Mouse (Mus musculus) heart, embryonic 12.5 days (tissue): ENCODE results near the gene Pdlim1. TPM values are rescaled to one million over a fixed set of nuclear protein-coding genes. Genes with fewer than 3 reads are reported as not detected.
A peak's percentile ranks its signal among the peaks of the same experiment; 100 is the strongest.
"Not testable (repeated sequence)": the region's sequence is repeated elsewhere in the genome, so short reads cannot be mapped to it uniquely, and the experiment has no call there.

Source experiments
- ATAC-seq: fragments of 200-750 bp; cut with Nextera tagmentation; 2 replicates; pipeline ENCODE4 v1.8.0; 2017; ENCODE audit warnings: moderate TSS enrichment, moderate library complexity; ENCODE audit not compliant: insufficient number of reproducible peaks, low FRiP score
- H3K27ac ChIP-seq: fragments of 300-500 bp; sonication (generic); 2 replicates; pipeline ENCODE4 v1.5.1; 2016; ENCODE audit warnings: mild to moderate bottlenecking, moderate library complexity; ENCODE audit not compliant: poor library complexity, severe bottlenecking
- H3K27me3 ChIP-seq: fragments of 300-500 bp; sonication (generic); replicated peaks from 2 replicates; pipeline ENCODE4 v1.6.1; 2016; ENCODE audit warnings: mild to moderate bottlenecking, moderate library complexity
- H3K36me3 ChIP-seq: fragments of 300-500 bp; sonication (generic); 2 replicates; pipeline ENCODE4 v1.6.1; 2016; ENCODE audit warnings: mild to moderate bottlenecking, moderate library complexity
- H3K4me1 ChIP-seq: fragments of 300-500 bp; sonication (generic); replicated peaks from 2 replicates; pipeline ENCODE4 v1.6.1; 2016; ENCODE audit warnings: mild to moderate bottlenecking
- H3K4me2 ChIP-seq: fragments of 300-500 bp; sonication (generic); 2 replicates; pipeline ENCODE4 v1.6.1; 2016; ENCODE audit warnings: mild to moderate bottlenecking, moderate library complexity
- H3K4me3 ChIP-seq: fragments of 300-500 bp; sonication (generic); 2 replicates; pipeline ENCODE4 v1.5.1; 2016; ENCODE audit warnings: mild to moderate bottlenecking
- H3K9ac ChIP-seq: fragments of 300-500 bp; sonication (generic); 2 replicates; pipeline ENCODE4 v1.6.1; 2016; ENCODE audit warnings: mild to moderate bottlenecking, moderate library complexity
- H3K9me3 ChIP-seq: fragments of 300-500 bp; sonication (generic); replicated peaks from 2 replicates; pipeline ENCODE4 v1.6.1; 2016; ENCODE audit warnings: mild to moderate bottlenecking, moderate library complexity
- WGBS: fragments of 180-500 bp; shearing (Covaris S2); methylation state at CpG from one replicate; pipeline ENCODE4 v1.1.7; 2016; 5-methylcytosine and 5-hydroxymethylcytosine counted together
- polyA plus RNA-seq: library from polyadenylated mRNA; unstranded; fragments of >200 nt; fragmentation: Nextera tagmentation; extraction: Ambion mirVana; gene quantifications from 2 replicates; pipeline ENCODE4 v1.2.1, GENCODE M21; 2016

Gene Pdlim1
- polyA plus RNA-seq, 1 experiment from 2014 or later, result 311 TPM

DNA sequence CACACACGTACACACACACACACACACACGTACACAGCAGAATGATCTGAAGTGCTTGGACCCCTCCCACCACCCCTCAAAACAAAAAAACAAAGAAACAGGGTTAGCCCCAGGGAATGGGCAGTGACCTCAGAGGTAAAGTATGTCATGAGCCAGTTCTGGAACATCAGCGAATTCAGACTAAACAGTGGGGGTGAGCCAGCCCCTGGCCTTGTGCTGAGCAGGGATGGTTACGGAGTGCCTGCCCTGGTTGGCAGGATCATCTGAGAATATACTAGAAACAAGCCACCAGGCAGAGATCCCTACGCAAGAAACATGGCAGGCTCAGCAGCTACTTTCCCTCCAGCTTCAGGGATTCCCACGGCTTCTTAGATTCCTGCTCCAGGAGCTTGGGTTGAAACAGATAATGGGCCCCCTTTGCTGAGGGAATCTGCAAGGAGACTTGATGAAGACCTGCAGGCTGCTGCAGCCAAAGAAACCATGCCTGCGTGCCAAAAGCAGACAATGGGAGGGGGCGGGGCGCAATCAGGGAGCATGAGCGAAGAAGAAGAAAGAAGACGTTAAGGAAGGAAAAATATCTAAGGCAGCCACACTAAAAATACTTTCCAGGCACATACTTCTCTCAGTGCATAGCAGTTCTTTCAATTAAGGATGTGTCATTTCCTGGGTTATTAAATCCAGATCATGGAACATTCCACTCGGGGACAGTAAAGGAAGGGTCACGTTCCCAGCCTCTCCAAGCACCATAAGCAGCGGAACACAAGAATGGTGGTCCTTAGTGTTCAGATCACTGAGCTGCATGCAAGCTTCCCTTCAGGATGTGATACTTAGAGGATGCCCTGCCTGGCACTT, 30.6 kb downstream of the Pdlim1 start:
- Histone ChIP-seq H3K27ac (peak overlapping the region; percentile 94), H3K27me3 (no peaks in the 10 kb centered on the region), H3K9me3 (no peaks in the 10 kb centered on the region), H3K4me1 (peaks cover 43% of the 10 kb centered on the region), H3K9ac (peak overlapping the region; percentile 58; the same call in 1 of the 2 replicates), H3K36me3 (peaks cover 16% of the 10 kb centered on the region), H3K4me2 (no peak overlapping the region), H3K4me3 (no peak overlapping the region)
- WGBS, result 31% methylated on average over 14 of the region's 14 CpGs
- ATAC-seq, result peak; percentile 71

- no peaks in the 10 kb centered on the region for H3K9me3 ChIP-seq
- H3K4me1 ChIP-seq, result peaks cover 43% of the 10 kb centered on the region
- H3K4me3 ChIP-seq, result no peak overlapping the region
- peak overlapping the region; percentile 94 for H3K27ac ChIP-seq
- 0 out of 2 replicates have a peak overlapping the region, but pooled peaks have one; percentile 58 for H3K9ac ChIP-seq
- H3K27me3 ChIP-seq, result no peaks in the 10 kb centered on the region
- H3K4me2 ChIP-seq, result no peak overlapping the region
- WGBS, result 49% methylated on average over 6 of the region's 6 CpGs
- H3K36me3 ChIP-seq, result peaks cover 21% of the 10 kb centered on the region
- no peak for ATAC-seq
Measured at GRCm38 (mm10) chr19:40240360-40240759, 31.3 kb downstream of the Pdlim1 start.

GRCm38 (mm10) chr19:40238175-40238850, 33.3 kb downstream of the Pdlim1 start:
- Histone ChIP-seq H3K9me3 (no peaks in the 10 kb centered on the region), H3K27me3 (no peaks in the 10 kb centered on the region), H3K27ac (no peak overlapping the region), H3K4me3 (no peak overlapping the region), H3K9ac (no peak overlapping the region), H3K4me1 (peaks cover 36% of the 10 kb centered on the region), H3K4me2 (no peak overlapping the region), H3K36me3 (peaks cover 23% of the 10 kb centered on the region)
- WGBS, result 71% methylated on average over 6 of the region's 6 CpGs
- no peak for ATAC-seq

- Histone ChIP-seq H3K9me3 (no peaks in the 10 kb centered on the region), H3K27ac (no peak overlapping the region), H3K4me2 (no peak overlapping the region), H3K36me3 (peaks cover 49% of the 10 kb centered on the region), H3K27me3 (no peaks in the 10 kb centered on the region), H3K4me1 (no peaks in the 10 kb centered on the region), H3K4me3 (no peak overlapping the region), H3K9ac (no peak overlapping the region)
- WGBS, result 84% methylated on average over 2 of the region's 2 CpGs
- no peak for ATAC-seq
Measured at GRCm38 (mm10) chr19:40232560-40232959, 39.1 kb downstream of the Pdlim1 start.

GRCm38 (mm10) chr19:40231825-40232541, 39.7 kb downstream of the Pdlim1 start:
- Histone ChIP-seq H3K4me1 (no peaks in the 10 kb centered on the region), H3K9ac (no peak overlapping the region), H3K27me3 (no peaks in the 10 kb centered on the region), H3K9me3 (no peaks in the 10 kb centered on the region), H3K4me3 (no peak overlapping the region), H3K27ac (no peak overlapping the region), H3K36me3 (peaks cover 53% of the 10 kb centered on the region), H3K4me2 (no peak overlapping the region)
- 72% methylated on average over 7 of the region's 7 CpGs for whole genome bisulfite sequencing
- ATAC-seq, result no peak

GRCm38 (mm10) chr19:40231074-40231738, 40.4 kb downstream of the Pdlim1 start:
- WGBS, result 88% methylated on average over 13 of the region's 13 CpGs
- Histone ChIP-seq H3K36me3 (peaks cover 58% of the 10 kb centered on the region), H3K4me3 (no peak overlapping the region), H3K27me3 (no peaks in the 10 kb centered on the region), H3K27ac (no peak overlapping the region), H3K9me3 (no peaks in the 10 kb centered on the region), H3K4me2 (no peak overlapping the region), H3K4me1 (no peaks in the 10 kb centered on the region), H3K9ac (no peak overlapping the region)
- ATAC-seq, result no peak

- no peak for ATAC-seq
- H3K4me1 ChIP-seq, result no peaks in the 10 kb centered on the region
- no peaks in the 10 kb centered on the region for H3K27me3 ChIP-seq
- H3K4me2 ChIP-seq, result no peak overlapping the region
- no peak overlapping the region for H3K9ac ChIP-seq
- H3K4me3 ChIP-seq, result no peak overlapping the region
- H3K9me3 ChIP-seq, result no peaks in the 10 kb centered on the region
- peaks cover 77% of the 10 kb centered on the region for H3K36me3 ChIP-seq
- H3K27ac ChIP-seq, result no peak overlapping the region
- 83% methylated on average over 12 of the region's 12 CpGs for WGBS
Measured at GRCm38 (mm10) chr19:40226516-40227151, 45.0 kb downstream of the Pdlim1 start.

- Histone ChIP-seq H3K27me3 (no peaks in the 10 kb centered on the region), H3K36me3 (peaks cover 78% of the 10 kb centered on the region), H3K4me3 (no peak overlapping the region), H3K4me1 (no peaks in the 10 kb centered on the region), H3K27ac (no peak overlapping the region), H3K9me3 (no peaks in the 10 kb centered on the region), H3K9ac (no peak overlapping the region), H3K4me2 (no peak overlapping the region)
- ATAC-seq, result no peak
- 61% methylated on average over 5 of the region's 5 CpGs for WGBS
Measured at GRCm38 (mm10) chr19:40225761-40226110, 45.9 kb downstream of the Pdlim1 start.

DNA sequence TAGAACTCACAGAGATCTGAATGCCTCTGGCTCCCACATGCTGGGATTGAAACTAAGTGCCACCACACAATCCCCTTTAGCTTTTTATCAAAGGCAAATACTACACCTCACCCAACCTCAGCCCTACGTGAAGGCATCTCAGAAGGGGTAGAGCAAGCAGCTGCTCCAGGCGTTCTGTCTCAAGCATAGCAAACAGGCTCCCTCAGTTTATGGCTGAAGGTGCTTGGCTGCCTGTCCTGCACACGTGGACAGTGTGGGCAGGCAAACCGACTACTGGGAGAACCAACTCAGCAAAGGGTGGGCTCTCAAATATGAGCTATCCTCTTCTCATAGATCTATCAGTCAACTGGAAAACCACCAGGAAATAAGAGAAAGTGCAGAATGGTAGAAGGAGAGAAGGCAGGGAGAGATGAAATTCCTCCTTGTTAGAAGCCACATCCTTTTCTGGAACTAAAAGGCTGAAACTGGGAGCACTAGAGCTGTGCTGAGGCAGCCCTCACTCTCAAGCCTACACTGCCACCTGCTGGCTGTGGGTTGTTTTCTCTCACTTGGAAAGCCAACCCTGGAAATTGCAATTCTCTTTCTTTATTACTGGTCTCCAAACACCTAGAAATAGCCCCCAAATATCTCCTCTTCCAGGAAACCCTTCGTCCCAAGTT, 46.4 kb downstream of the Pdlim1 start:
- peaks cover 75% of the 10 kb centered on the region for H3K36me3 ChIP-seq
- H3K9me3 ChIP-seq, result no peaks in the 10 kb centered on the region
- WGBS, result 67% methylated on average over 5 of the region's 5 CpGs
- H3K4me3 ChIP-seq, result no peak overlapping the region
- H3K4me2 ChIP-seq, result no peak overlapping the region
- no peaks in the 10 kb centered on the region for H3K27me3 ChIP-seq
- ATAC-seq, result peak; percentile 34
- H3K4me1 ChIP-seq, result no peaks in the 10 kb centered on the region
- H3K9ac ChIP-seq, result no peak overlapping the region
- H3K27ac ChIP-seq, result no peak overlapping the region

DNA sequence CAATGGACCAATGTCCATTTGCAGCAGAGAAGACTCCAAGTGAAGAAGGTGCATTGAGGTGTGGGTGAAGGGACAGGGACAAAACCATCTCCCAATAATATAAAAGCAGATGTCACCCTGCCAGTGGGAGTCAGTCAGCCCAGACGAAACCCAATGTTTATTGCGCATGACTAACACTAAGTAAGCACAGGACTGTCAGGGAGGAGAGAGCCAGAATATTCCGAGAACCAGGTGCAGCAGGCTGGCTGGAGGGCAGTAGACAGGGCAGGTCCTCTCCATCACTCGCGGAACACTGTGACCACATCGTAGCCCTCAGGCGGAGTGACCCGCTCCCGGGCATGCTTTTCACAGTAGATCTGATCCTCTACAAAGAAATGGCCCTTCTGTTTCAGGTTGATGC, 49.3 kb downstream of the Pdlim1 start:
- WGBS, result 92% methylated on average over 9 of the region's 9 CpGs
- not testable (repeated sequence) for H3K27ac ChIP-seq, H3K4me1 ChIP-seq, H3K9me3 ChIP-seq, H3K27me3 ChIP-seq, H3K4me3 ChIP-seq, H3K9ac ChIP-seq, H3K4me2 ChIP-seq, ATAC-seq
- H3K36me3 ChIP-seq, result peaks cover 47% of the 10 kb centered on the region
